Mouse (Mus musculus): ENCODE data around the gene Ak9. TPM values are rescaled to one million over a fixed set of nuclear protein-coding genes. Genes with fewer than 3 reads are reported as not detected.
"Not testable (repeated sequence)": the region's sequence is repeated elsewhere in the genome, so short reads cannot be mapped to it uniquely, and the experiment has no call there.

Gene Ak9
- total RNA-seq, 4 experiments from 2014 or later = 0.17 to 0.45 (median 0.30) TPM

- DNase-seq (ENCODE audit: low spot score in 2 of 2) = no peak
Observed at GRCm38 (mm10) chr10:41315866-41316265, 12.1 kb downstream of the Ak9 start.

- DNase-seq (ENCODE audit: low spot score in 2 of 2) = no peak
Observed at GRCm38 (mm10) chr10:41332533-41333043, 28.8 kb downstream of the Ak9 start.

DNA sequence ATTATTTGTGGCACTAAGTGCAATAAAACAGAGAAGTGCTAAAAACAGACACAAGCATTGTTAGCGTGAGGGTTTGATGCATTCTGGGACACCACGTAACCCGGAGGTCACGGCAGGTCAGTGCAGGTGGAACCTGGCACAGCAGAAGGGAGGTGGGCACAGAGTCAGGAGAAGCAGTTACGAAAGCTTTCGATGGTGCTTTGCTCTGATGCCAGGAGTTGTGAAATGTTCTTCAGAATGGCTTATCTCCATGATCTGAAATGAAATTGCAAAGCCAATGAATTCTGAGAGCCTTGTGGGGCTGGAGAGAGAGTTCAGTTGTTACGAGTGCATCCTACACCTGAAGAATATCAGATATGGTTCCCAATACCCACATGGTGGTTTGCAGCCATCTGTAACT lies 37.6 kb downstream of the Ak9 start:
- no peak for DNase-seq (ENCODE audit: low spot score in 2 of 2)

GRCm38 (mm10) chr10:41365086-41365485 lies 61.3 kb downstream of the Ak9 start:
- no peak for DNase-seq (ENCODE audit: low spot score in 2 of 2)

DNA sequence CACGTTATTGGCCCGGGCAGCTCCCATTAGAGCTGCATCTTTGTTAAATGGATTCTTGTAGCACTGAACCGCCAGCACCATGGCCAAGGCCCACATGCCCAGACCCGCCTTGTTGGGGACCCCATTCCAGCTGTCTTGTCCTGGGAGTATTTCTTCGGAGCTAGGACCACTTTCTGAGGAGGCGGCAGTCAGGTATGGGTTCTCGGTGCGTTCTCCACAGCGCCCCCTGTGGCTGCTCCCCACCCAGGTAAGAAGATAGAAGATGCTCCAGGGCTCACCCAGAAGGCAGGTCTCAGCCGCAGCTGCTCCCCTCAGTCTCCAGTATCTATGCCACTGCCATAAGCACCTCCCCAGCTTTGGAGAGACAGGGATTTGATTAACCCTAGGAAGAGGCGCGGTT lies 76.7 kb downstream of the Ak9 start:
- no peak for DNase-seq (ENCODE audit: low spot score in 2 of 2)

GRCm38 (mm10) chr10:41385506-41386221 lies 81.9 kb downstream of the Ak9 start:
- no peak for DNase-seq (ENCODE audit: low spot score in 2 of 2)

- no peak for DNase-seq (ENCODE audit: low spot score in 2 of 2)
Observed at GRCm38 (mm10) chr10:41393555-41393954, 89.8 kb downstream of the Ak9 start.

- no peak for DNase-seq (ENCODE audit: low spot score in 2 of 2)
Observed at GRCm38 (mm10) chr10:41401097-41401496, 97.3 kb downstream of the Ak9 start.

DNA sequence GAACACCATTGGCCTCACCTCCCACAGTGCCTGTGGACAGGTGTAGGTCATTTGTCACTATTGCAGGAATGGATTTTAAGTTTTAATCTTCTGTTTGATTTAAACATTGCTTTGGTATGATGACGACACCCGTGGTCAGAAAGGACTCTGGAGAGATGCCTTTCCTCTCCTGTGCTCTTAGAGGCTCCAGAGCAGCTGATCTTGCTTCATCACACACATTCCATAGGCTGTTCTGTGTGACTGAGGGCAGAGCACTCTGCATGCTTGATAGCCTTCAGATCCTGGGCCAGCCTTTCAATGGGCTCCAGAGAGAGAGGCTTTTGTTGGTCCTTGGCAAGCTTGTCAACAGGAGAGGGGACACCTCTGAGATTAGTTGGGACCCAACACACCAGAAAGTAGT lies 99.6 kb downstream of the Ak9 start:
- no peak for DNase-seq (ENCODE audit: low spot score in 2 of 2)

GRCm38 (mm10) chr10:41403893-41404612 lies 100.3 kb downstream of the Ak9 start:
- peak in 1 of 2 experiments; percentile 19 for DNase-seq (ENCODE audit: low spot score in 2 of 2)

DNA sequence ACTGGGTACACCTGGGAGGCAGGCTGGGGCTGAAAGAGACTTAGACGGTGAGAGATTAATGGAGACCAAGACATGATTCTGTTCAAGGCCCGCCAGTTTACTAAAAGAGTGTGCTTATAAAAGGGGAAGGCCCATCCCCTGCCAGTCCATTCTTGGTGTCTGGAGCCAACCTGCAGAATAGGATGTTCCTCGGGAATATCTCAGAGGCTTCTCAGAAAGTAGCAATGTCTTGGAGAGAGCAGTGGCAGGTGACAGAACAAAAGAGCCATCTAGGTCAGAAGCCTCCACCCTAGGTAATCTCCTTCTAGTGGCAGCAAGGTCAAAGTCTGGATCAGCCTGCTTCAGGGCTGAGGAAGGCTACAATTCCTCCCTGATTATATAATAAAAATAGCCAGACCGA lies 106.4 kb downstream of the Ak9 start:
- DNase-seq (ENCODE audit: low spot score in 2 of 2) = not testable (repeated sequence)

DNA sequence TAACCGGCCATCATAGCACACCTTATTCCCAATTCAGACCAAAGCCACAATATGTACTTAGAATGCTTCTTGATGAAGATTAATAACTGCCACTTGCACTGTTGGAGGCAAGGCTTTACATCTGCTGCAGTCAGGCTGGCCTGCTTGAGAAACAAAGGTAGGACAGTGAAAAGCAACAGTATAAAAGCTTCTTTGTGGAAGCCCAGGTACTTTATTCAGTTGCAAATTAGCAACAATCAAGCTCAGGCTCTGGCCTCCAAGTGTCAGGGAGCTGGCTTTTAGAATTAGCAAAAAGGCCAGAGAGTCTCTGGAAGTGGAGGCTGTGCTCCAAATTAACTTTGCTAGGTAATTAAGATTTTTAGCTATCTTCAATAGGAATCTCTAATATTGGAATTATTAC lies 107.0 kb downstream of the Ak9 start:
- DNase-seq (ENCODE audit: low spot score in 2 of 2) = not testable (repeated sequence)

GRCm38 (mm10) chr10:41413471-41413870 lies 109.7 kb downstream of the Ak9 start:
- DNase-seq (ENCODE audit: low spot score in 2 of 2) = not testable (repeated sequence)

GRCm38 (mm10) chr10:41415368-41415767 lies 111.6 kb downstream of the Ak9 start:
- DNase-seq (ENCODE audit: low spot score in 2 of 2) = not testable (repeated sequence)

DNA sequence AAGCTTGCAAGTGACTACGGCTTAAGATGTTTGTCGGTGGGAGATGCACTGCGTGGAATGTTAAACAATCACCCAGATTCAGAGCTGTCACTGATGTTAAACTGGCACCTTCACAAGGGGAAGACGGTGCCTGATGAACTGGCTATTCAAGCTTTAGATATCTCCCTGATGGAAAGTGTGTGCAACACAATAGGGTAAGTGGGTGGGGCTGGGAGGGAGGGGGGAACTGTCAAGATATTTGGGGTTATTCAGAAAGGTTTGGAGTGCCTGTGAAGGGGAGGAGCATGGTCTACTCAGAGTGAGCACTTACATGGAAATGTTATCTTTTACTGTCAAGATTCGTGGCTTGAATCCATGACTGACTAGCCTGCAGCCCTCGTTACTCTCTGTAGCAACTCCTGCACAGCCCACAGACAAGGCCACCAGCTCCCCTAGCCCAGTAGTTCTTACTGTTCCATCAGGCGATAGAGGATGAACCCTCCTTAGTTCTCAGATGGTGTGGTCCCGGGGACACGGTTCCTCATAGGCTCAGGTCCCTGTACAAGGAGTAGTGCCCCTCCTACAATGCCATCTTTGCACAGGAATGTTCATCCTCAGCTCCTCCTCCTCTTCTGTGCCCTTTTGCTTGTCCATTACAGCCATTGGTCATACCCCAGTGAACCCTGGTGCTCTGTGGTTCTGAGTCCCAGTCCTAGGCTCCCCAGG lies 116.9 kb downstream of the Ak9 start:
- no peak for DNase-seq (ENCODE audit: low spot score in 2 of 2)

GRCm38 (mm10) chr10:41423681-41424080 lies 119.9 kb downstream of the Ak9 start:
- DNase-seq (ENCODE audit: low spot score in 2 of 2) = no peak

GRCm38 (mm10) chr10:41426368-41426767 lies 122.6 kb downstream of the Ak9 start:
- no peak for DNase-seq (ENCODE audit: low spot score in 2 of 2)

- peak in 1 of 2 experiments; percentile 56 for DNase-seq (ENCODE audit: low spot score in 2 of 2)
Observed at GRCm38 (mm10) chr10:41434624-41435023, 130.8 kb downstream of the Ak9 start.

DNA sequence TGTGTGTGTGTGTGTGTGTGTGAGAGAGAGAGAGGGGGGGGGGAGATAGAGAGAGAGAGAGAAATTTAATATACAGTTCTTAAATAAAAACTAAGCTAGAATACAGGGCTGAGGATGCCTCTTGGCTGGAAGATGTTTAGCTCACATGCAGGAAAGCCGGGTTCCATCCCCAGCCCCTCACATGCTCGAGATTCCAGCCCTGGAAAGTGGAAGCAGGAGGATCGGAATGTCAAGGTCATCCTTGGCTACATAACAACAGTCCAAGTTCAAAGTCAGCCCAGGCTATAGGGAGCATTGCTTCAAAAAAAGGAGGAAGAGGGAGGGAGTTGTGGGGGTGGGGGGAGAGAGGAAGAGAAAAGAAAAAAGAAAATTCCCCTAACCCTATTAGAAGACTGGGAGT lies 131.4 kb downstream of the Ak9 start:
- DNase-seq (ENCODE audit: low spot score in 2 of 2) = no peak

DNA sequence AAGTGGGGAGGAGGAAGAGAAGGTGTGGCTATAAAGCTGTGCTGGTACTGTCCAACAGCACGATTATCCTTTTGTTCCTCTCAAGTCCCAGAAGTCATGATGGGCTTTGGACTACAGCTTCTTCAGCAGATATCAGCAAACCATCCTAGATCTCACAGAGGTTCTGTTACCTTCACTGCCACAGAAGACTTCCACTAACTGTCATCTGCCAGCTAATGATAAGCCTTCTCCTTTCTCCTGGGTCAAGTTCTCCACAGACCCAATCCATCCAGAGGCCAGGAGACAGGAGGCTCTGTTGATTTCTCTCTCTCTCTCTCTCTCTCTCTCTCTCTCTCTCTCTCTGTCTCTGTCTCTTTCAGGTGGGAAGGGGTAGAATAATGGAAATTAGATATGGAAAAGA lies 144.4 kb downstream of the Ak9 start:
- DNase-seq (ENCODE audit: low spot score in 2 of 2) = no peak

DNA sequence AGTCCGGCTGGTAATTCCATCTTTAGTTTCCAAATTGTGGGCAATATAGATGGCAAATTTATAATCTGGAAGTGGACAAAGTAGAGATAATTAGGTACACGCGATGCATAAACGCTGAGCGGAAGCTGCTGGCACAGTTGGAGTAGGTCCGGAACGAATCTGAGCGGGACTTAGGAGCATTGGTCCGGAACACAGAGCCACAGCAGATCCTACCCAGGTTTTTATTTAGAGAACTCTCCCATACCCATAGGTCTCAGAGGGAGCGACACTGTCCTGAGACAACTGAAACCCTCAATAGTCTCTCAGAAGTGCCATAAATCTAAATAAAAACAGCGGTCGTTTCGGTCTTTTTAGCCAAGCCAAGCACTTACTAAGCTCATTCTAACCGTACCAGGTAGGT lies 145.9 kb downstream of the Ak9 start:
- peak in 1 of 2 experiments; percentile 41 for DNase-seq (ENCODE audit: low spot score in 2 of 2)

- peak; percentile 89 to 93 for DNase-seq (ENCODE audit: low spot score in 2 of 2)
Observed at GRCm38 (mm10) chr10:41450137-41450670, 146.4 kb downstream of the Ak9 start, which contains the start of gene Zbtb24. Gene Zbtb24, plus strand, starts transcription at chr10:41450383.

Measured in layer of hippocampus, adult 8-10 months (tissue).